Mouse (Mus musculus): ENCODE measurements around the gene Cdh22.

The Cdh22 gene

DNA sequence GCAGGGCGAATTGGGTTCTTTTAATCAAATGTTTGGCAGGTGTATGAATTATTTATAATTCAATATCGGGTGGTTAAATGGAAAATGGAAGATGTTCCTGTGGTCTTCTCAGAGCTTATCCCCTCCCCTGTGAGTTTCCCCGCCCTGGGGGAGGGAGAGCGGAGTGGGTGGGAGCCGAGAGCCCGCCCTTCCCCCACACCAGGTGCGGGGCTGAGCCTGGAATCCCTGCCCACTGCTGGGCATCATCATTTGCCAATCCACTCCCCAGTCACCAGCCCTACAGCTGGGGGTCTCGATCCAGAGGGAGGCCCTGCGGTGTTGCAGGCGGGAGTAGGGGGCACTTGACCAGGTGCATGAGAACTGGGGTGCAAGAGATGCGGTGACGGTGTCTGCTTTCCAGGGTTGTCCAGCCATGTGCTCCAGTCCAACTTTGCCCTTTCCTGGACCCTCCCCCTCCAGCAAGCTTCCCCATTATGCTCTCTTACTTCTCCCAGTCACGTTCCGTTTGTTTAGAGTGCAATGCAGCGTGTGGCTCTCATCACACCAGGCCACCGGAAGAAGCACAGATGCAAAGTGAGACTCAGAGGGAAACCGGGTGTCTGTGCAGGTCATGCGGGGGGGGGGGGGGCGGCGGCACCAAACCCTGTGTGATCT is 23.1 kb downstream of the Cdh22 start:
- in situ Hi-C loops (cut with MboI, MseI), result loop anchor here in 1 of 2 experiments (10.0 kb wide), 2 partner anchors 63 to 1753 kb away; no protein-coding TSS in a partner anchor

DNA sequence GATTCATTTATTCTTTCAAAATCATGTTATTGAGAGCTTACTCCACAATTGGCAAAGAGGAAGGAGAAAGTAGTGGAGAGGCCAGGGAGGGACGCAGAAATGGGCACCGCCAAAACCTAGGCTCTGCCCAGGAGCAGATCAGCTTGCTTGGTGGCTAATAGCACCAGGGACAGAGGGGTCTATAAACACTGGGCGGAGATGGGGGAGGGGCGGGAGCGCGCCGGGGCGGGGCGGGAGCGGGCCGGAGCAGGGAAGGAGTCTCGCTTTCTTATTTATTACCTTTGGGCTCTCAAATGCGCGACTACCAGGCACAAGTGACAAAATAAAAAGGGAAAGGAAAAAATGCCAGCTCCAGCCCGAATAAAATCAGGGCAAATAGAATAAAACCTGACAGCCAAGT is 23.7 kb downstream of the Cdh22 start:
- in situ Hi-C loops (cut with MboI, MseI), result loop anchor here in 1 of 2 experiments (10.0 kb wide), 2 partner anchors 64 to 1754 kb away; no protein-coding TSS in a partner anchor

DNA sequence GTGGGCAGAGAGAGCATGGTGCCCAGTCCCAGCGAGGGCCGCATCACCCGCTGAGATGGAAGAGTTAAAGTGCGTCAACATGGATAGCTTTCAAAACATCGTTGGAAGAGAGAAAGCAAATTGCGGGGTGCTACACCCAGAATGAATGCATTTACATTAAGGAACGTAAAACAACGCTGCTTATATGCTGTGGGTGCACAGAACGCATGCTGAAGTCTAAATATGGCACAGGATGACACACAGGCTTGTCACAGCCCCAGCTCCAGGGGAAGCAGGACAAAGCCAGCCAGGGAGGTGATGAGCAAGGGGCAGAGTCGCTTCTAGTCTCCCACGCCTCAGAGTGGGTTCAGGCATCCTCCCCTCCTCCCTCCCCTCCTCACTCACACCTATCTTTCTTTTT is 27.0 kb downstream of the Cdh22 start:
- in situ Hi-C loops (cut with MboI, MseI), result no loop called here

DNA sequence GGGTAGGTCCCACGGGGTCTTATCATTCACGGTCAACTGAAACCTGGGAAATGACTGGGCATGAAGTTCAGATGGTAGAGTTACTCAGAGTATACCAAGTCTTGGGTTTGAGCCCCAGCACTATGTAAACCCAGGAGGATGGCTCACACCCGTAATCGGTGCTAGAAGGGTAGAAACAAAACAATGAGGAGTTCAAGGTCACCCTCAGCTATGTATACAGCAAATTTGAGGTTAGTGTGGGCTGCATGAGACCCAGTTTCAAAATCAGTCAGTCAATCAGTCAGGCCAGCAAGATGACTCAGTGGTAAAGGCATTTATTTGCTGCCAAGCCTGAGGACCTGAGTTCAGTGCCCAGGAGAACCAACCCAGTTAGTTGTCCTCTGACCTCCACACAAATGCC is 27.6 kb downstream of the Cdh22 start:
- in situ Hi-C loops (cut with MboI, MseI), result no loop called here

DNA sequence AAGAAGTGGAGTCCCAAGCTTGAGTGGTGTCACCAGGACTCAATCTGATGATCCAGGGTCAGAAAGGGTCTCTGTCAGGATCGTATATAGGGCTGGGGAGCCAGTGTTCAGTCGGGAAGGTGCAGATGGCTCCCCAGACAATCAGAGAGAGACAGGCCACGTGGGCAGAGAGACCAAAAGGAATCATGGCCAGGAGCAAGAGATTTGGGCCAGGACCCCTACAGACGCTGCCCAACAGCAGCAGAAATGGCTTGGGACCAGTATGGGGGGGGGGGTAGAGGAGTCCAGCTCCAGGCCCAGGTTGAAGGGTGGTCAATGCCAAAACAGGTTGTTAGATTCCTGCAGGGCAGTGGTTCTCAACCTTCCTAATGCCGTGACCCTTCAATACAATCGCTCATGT is 29.2 kb downstream of the Cdh22 start:
- in situ Hi-C loops (cut with MboI, MseI), result no loop called here

DNA sequence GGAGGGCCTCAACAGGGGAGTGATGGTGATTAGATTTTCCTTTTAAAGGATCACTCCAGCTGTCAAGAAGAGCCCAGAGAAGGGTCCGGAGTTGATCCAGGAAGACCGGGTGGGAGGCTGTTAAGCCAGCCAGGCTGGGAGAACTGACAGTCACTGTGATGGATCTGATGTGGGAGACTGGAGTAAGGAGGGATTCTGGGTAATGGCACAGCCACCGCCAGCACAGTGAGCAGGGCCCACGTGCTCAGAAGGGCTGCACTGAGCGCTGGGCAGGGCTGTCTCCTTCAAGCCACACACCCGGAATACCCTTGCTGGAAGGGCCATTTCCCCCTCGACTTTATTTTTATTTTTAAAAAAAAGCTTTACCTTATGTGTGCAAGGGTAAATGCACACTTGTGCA is 29.7 kb downstream of the Cdh22 start:
- in situ Hi-C loops (cut with MboI, MseI), result no loop called here

DNA sequence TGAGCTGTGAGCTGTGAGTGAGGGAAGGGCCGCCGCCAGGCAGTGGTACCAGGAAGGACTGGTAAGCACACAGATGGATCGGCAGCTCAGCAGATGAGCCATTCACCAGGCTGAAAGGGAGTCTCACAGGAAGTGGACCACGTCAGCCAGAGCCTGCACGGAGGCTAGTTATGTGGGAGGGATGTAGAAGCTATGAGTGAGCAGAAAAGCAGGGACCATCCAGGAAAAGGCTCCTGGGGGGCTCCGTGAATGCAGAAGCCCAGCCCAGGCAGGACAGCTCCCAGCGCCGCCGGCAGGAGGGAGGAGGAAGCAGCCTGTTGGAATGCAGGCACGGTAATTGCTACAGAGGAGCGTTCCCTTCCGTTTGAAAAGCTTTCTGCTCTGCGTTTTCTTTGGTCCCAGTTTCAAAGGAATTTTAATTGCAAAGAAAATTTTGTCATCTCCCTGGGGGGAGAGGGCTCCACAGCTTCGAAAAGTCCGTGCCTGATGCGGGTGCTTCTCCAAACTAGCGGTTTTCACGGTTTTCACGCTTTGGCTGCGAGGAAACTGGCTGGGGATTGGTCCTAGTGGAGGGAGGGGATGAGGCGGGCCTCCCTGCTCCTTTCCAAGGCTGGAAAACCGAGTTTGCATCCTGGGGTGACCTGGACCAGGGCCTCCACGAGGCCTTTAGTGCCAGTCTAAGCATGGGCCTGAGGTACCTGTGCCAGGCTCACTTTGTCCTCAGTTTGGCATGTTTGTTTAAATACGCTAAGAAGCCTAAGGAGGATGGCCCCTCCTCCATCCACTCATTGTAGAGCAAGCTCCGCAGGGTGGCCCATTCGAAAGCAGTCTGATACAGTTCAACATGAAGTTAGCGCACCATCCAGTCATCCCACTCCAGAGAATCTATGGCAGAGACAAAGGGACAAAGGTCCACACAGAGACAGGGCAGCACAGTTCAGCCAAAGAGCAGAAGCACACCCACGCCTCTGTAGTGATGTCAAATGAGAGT is 32.6 kb downstream of the Cdh22 start:
- in situ Hi-C loops (cut with MboI, MseI), result no loop called here

DNA sequence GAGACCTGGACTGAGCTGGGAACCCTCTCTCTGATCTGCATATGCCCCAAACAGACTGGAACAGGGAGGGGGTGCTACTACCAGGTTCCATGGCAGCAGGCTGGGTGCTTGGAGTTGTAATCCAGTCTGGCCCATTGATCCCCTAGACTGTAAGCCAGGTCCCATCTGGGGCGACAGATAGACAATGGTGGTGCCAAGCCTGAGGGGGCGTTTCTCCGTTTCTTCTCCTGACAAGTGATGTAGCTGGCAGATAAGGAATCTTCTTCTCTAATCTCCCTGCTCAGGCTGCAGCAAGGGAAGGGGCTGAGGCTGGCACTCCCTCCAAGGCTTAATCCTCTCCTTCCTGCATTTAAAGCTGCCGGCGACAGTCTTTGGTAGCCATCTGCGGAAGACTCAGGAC is 37.1 kb downstream of the Cdh22 start:
- in situ Hi-C loops (cut with MboI, MseI), result no loop called here

DNA sequence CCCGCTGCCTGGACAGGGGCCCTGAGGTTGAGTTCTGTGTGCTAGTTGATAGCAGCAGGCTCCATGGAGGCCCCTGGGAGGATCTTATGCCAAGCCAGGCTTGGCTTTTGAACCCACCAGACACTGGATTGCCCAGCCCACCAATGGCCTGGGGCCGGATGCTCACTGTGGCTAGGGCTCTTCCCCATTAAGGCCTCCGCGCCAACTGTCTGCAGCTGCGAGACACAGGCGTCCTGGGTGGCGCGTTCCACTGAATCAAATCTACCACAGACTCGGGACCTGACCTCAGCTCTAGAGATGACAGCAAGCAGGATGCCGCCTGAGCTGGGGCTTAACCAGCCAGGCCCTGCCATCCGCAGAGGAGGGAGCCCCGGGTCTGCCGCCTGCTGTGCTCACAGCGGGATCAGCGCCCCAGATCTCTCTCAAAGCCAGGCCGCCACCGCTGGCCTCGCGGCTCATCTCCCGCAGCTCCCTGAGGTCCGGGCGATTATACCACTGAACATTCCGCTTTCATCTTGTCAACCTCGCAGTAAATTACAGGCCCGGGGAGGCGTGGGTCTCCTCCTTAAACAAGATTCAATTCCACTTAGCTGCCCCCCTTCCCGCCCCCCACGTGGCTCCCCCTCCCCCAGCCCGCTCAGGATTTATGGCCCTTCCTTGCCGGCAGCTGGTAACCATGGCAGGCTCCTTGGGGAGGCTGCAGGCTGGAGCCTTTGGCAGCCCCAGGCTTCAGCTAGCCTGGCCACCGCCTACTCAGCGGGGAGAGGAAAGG is 39.1 kb downstream of the Cdh22 start:
- in situ Hi-C loops (cut with MboI, MseI), result no loop called here

DNA sequence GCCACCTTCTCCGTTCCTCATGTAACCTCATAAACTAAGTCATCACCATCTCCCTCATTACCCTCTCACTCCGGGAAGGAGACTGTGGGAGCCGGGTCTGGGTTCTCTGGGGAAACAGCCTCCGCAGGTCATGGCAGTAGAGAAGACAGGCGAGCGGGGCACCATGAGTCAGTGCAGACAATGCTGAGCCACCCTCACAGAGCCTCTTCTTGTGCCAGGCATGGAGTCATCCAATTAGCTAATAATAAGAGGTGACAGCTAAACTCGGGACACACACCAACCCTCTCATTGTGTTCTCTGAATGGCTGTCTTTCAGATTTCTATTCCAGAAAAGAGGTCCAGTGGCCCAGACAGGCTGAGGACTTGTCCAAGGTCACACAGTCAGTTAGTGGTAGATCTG is 43.2 kb downstream of the Cdh22 start:
- in situ Hi-C loops (cut with MboI, MseI), result no loop called here

DNA sequence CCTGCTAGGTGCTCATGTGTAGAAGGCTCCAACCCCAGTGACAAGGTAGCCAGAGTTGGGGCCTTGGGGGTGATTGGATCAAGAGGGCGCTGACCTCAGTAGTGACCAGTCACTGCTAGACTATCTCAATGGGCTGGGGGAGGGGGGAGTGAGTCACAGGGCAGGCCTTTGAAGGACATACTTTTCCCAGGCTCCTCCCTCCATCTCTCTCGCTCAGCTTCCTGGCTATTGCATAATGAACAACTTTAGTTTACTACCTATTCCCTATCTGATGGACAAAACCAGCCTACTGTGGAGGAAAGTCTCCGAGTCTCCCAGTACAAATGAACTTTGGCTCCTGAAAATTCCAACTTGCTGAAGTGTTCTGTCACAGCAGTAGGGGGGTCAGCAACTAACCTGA is 45.1 kb downstream of the Cdh22 start:
- in situ Hi-C loops (cut with MboI, MseI), result loop anchor here in 1 of 2 experiments (10.0 kb wide), 1 partner anchor 1845 kb away; no protein-coding TSS in a partner anchor

DNA sequence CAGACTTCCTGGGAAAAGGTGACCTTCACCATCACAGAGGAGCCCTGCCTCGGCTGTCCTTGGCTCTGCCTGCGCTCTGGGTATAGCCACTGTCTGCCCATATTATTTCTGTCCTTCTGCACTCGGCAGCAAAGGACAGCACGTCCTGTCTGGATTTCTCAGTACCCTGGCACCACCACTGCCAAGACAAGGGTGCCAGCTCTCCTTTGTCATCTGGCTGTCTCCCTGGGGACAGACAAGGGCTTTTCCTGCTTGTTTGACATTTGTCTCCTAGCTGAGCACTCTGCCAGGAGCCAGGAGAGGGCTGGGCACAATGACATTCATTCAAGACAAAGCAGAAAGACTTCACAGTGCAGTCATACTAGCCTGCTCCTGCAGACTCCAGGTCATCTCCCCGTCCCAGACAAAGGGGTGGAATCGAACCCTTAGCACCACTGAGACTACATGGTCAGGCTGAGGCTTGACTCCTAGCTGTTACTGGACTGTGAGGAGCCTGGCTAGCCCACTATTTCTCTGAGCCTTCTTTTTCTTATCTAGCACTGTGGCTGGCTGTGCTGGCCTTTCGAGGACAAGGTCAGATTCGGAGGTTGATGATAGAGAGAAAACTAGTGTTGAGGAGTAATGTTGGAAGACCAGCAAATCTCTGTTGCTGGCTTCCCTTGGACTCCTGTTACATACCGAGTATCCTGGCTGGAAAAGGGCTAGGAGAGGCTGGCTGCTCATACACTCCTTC is 46.8 kb downstream of the Cdh22 start:
- in situ Hi-C loops (cut with MboI, MseI), result loop anchor here in 1 of 2 experiments (10.0 kb wide), 1 partner anchor 1847 kb away; no protein-coding TSS in a partner anchor

DNA sequence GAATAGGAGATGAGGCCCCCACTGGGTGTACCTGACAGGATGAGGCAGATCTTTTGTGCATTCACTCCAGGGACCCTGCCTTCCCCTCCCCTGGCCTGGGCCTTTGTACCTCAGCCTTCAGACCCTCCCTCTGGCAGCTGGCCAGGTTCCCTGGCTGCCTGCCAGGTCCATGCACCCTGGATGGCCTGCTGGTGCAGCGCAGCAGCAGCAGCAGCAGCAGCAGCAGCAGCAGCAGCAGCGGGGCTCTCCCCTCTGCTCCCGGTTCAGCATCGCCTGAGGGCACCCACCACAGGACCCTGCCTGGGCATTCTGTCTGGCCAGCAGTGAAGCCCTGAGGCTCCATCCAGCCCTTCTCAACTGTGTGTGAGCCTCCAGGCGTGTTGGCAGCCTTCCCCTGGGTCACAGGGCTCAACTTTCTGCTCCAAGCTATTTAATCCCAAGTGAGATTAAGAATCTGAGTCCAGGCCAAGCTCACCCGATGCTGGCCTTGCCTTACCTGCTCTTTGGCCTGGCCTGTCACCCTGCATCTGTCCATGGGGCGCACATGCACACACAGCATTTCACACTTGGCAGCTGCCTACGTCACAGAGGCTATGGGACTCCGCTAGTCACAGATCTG is 50.5 kb downstream of the Cdh22 start:
- in situ Hi-C loops (cut with MboI, MseI), result loop anchor here in 1 of 2 experiments (10.0 kb wide), 1 partner anchor 1851 kb away; no protein-coding TSS in a partner anchor

DNA sequence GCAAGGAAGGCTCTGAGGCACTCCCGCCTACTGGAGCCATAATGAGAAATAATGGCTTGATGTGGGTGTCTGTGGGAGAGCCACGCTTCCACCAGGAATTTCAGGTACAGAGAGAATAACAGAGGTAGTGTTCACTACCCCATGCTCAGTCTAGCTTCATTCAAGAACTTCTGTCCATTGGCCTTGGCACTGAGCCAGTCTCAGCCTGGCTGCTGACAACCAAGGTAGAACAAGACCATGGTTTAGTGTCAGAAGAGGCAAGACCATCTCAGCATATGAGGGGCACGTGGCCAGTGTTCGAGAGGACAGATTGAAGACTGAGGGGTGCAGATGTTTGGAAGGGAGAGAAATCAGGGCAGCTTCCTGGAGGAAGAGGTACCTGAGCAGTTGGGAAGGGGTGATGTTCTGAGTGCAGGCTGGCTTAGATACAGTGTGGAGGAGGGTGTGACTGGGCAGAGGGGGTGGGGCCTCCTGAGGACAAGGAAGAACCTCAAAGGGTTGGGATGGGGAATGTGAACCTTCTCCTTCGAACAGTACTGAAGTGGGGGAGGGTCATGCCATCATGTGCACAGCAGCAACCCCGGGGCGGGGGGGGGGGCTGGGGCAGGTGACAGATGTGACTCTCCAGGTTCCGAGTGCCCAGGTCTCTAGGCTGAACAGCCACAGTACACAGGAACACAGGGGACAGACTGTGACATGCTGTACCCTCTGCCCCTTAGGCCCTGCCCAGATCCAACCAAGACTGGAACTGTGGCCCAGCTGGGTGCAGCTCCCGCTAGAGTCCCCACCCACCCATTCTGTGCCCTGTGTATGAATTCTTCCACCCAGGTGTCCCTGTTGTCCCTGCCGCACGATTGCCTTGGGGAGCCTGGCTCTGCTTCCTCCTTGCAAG is 52.3 kb downstream of the Cdh22 start:
- in situ Hi-C loops (cut with MboI, MseI), result loop anchor here in 1 of 2 experiments (10.0 kb wide), 1 partner anchor 1852 kb away; no protein-coding TSS in a partner anchor

DNA sequence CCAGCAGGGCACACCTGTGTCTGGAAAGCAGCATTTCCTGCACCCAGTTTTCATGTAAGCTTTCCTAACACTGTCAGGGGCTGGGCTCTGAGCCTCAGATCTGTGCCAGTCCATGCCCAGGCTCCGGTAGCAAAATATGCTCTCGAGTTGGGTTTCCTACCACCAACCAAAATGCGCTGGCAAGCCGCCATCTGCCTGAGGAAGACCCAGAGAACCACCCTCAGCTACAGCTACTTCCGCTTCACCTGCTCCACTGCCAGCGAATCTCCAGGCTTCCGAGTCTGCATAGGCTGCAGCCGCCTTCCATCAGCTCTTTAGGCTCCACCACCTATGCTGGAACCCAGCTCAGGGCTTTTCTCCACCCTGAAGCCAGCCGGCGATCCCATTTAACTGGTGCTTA is 55.4 kb downstream of the Cdh22 start:
- in situ Hi-C loops (cut with MboI, MseI), result no loop called here

DNA sequence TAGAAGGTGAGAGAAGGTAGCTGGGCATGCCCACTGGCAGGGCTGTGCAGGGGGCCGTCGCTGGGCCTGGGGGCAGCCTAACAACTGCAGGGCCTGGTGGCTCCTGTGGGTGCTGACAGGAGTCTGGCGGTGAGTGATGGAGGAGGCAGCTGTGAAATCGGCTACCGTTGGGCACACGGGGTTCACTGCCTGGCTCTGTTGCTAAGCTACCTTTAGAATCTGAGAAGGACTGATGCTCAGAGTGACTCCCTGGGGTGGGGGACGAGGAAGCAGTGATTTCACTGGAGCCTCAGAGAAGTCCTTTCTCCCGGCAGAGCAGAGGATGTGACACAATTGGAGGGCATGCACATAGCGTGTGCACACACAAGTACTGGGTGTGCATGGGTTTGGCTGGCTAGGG is 57.7 kb downstream of the Cdh22 start:
- in situ Hi-C loops (cut with MboI, MseI), result no loop called here

DNA sequence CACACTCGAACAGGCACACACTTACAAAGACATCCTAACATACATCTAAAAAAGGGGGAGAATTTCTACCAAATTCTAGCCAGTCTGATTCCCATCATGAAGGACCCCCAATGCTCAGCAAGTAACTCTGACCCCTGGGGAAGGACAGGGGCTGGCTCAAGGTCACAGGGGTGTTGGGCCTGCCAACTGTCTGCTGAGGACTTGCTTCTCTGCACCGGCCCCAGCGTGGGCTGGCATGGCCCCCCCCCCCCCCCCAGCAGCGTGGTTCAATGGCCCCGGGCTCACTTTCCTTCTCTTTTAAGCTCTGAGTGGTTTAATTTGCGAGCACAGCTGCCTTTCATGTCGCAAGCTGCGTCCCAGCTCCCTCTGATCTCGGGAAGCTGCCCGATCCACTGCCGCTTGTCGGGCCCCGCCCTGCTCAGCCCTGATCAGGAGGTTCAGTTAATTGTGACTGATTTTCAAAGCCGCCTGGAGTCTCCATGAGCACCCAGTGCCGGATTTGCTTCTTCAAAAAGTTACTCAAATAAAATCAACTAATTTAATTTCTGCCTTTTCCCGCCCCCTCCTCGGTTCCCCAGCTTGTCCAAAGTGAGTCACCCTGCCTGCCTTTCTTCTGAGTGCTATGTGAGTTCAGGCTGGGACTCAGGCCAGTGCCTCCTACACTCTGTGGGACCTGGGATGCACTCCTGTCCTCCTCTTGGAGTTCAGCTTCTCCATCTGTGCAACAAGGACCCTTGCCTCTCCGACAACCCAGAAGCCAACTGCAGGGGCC is 67.8 kb downstream of the Cdh22 start:
- in situ Hi-C loops (cut with MboI, MseI), result loop anchor here (10.0 to 25.0 kb wide), 3 partner anchors 438 to 1902 kb away; no protein-coding TSS in a partner anchor

DNA sequence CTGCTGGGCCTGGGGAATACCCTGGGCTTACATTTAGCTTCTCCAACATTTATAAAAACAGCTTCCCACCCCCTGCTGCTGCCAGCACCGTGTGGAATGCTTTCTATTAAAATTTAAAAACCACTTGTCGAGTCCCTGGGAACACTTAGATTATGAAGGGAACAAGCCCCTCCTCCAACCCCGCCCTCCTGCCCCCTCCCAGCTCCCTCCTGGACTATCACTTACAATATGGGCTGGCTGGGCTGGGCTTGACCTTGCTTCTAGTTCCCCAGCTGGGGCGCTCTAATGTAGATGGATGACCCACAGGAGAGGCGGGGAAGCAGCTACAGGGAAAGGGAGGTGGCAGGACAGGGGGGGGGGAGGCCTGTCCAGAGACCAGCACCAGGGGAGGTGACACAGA is 72.4 kb downstream of the Cdh22 start:
- in situ Hi-C loops (cut with MboI, MseI), result loop anchor here (10.0 to 25.0 kb wide), 3 partner anchors 443 to 1897 kb away; no protein-coding TSS in a partner anchor
